Mouse (Mus musculus): ENCODE measurements around the gene Arl2.
A peak's percentile ranks its signal among the peaks of the same experiment; 100 is the strongest.

Gene Arl2

GRCm38 (mm10) chr19:6126789-6127580, 14.4 kb downstream of the Arl2 start:
- no peak for DNase-seq (ENCODE audit: low read depth)

- peak; percentile 71 for DNase-seq (ENCODE audit: low read depth)
Observed at GRCm38 (mm10) chr19:6126289-6126688, 15.1 kb downstream of the Arl2 start.

GRCm38 (mm10) chr19:6124898-6125297, 16.4 kb downstream of the Arl2 start:
- no peak for DNase-seq (ENCODE audit: low read depth)

GRCm38 (mm10) chr19:6123330-6123729, 18.0 kb downstream of the Arl2 start:
- DNase-seq (ENCODE audit: low read depth): no peak

GRCm38 (mm10) chr19:6121761-6122160, 19.6 kb downstream of the Arl2 start:
- no peak for DNase-seq (ENCODE audit: low read depth)

- DNase-seq (ENCODE audit: low read depth): no peak
Observed at GRCm38 (mm10) chr19:6118677-6119185, 22.6 kb downstream of the Arl2 start.

GRCm38 (mm10) chr19:6117986-6118676, 23.2 kb downstream of the Arl2 start, which contains the start of gene Sac3d1:
Sac3d1 (minus strand) TSS chr19:6118650.
- peak; percentile 92 for DNase-seq (ENCODE audit: low read depth)

- no peak for DNase-seq (ENCODE audit: low read depth)
Observed at GRCm38 (mm10) chr19:6117346-6117985, 23.9 kb downstream of the Arl2 start.

GRCm38 (mm10) chr19:6116113-6116850, 25.1 kb downstream of the Arl2 start:
- DNase-seq (ENCODE audit: low read depth): no peak

- DNase-seq (ENCODE audit: low read depth): no peak
Observed at GRCm38 (mm10) chr19:6113116-6113515, 28.2 kb downstream of the Arl2 start.

GRCm38 (mm10) chr19:6105586-6105985, 35.8 kb downstream of the Arl2 start, which contains the start of gene Naaladl1:
Naaladl1 (plus strand) TSS chr19:6105782.
- no peak for DNase-seq (ENCODE audit: low read depth)

- no peak for DNase-seq (ENCODE audit: low read depth)
Observed at GRCm38 (mm10) chr19:6104476-6104875, 36.9 kb downstream of the Arl2 start.

- DNase-seq (ENCODE audit: low read depth): no peak
Observed at GRCm38 (mm10) chr19:6102169-6102853, 39.0 kb downstream of the Arl2 start.

GRCm38 (mm10) chr19:6101186-6101585, 40.2 kb downstream of the Arl2 start:
- no peak for DNase-seq (ENCODE audit: low read depth)

- DNase-seq (ENCODE audit: low read depth): no peak
Observed at GRCm38 (mm10) chr19:6097847-6098246, 43.5 kb downstream of the Arl2 start.

- DNase-seq (ENCODE audit: low read depth): no peak
Observed at GRCm38 (mm10) chr19:6094119-6094518, 47.2 kb downstream of the Arl2 start, which contains the start of gene AC131692.1. AC131692.1 (plus strand) TSS chr19:6094419.

GRCm38 (mm10) chr19:6088841-6089240, 52.5 kb downstream of the Arl2 start:
- no peak for DNase-seq (ENCODE audit: low read depth)

GRCm38 (mm10) chr19:6085417-6085879, 55.9 kb downstream of the Arl2 start:
- peak; percentile 77 for DNase-seq (ENCODE audit: low read depth)

- DNase-seq (ENCODE audit: low read depth): peak; percentile 99
Observed at GRCm38 (mm10) chr19:6084478-6085248, 56.7 kb downstream of the Arl2 start, which contains the start of the genes Zfpl1 and Cdca5. Zfpl1 (minus strand) TSS chr19:6084956. Cdca5 (plus strand) TSS chr19:6084983.

Measured in c-Kit-positive CD71-positive TER-119-negative erythroid progenitor cells, embryonic 14.5 days (primary cell).